Mouse (Mus musculus): ENCODE results near the gene Btrc.

- no peak for TF ChIP-seq CTCF (IDR thresholded peaks at IDR 0.05; ENCODE audit: low read depth, low read length)
- no peak for TF ChIP-seq TAL1 (conservative IDR thresholded peaks at IDR 0.05; ENCODE audit: low read depth, low read length)
- TF ChIP-seq POLR2AphosphoS5 (IDR thresholded peaks at IDR 0.05; ENCODE audit: insufficient replicate concordance, low read depth, low read length), result no peak
- TF ChIP-seq GATA1 (IDR thresholded peaks at IDR 0.05; ENCODE audit: borderline replicate concordance, low read length), result no peak
- no peak for TF ChIP-seq GATA2 (IDR thresholded peaks at IDR 0.05; ENCODE audit: borderline replicate concordance, low read depth, low read length)
Measured at GRCm38 (mm10) chr19:45422276-45422675, 58.7 kb downstream of the Btrc start.

All from G1E (cell line).